Mouse (Mus musculus): ENCODE measurements at regions not wholly inside any gene's neighbourhood (a gene's known extent, or its start where the extent isn't known, plus 50 kb on each side); places are given as distances from the start of the nearest gene placed in this dataset.
A peak's percentile ranks its signal among the peaks of the same experiment; 100 is the strongest.

GRCm38 (mm10) chr11:89932231-89932865 is 70.3 kb downstream of the Pctp start:
- DNase-seq (ENCODE audit: low read depth, low spot score): no peak
- WGBS: 75% methylated on average over 8 of the region's 8 CpGs

- WGBS: 75% methylated on average over 12 of the region's 12 CpGs
- no peak for DNase-seq (ENCODE audit: low read depth, low spot score)
These were observed 73.3 kb downstream of the Pctp start for GRCm38 (mm10) chr11:89929115-89929988.

- WGBS: 61% methylated on average over 3 of the region's 3 CpGs
- DNase-seq (ENCODE audit: low read depth, low spot score): no peak
These were observed 75.1 kb downstream of the Pctp start for GRCm38 (mm10) chr11:89927483-89928156.

- DNase-seq (ENCODE audit: low read depth, low spot score): no peak
- WGBS: 58% methylated on average over 6 of the region's 6 CpGs
These were observed 80.1 kb downstream of the Pctp start for GRCm38 (mm10) chr11:89922551-89922950.

- DNase-seq (ENCODE audit: low read depth, low spot score): no peak
- 27% methylated on average over 6 of the region's 6 CpGs for WGBS
These were observed 81.5 kb downstream of the Pctp start for GRCm38 (mm10) chr11:89921146-89921545.

GRCm38 (mm10) chr11:89915795-89916194 is 86.9 kb downstream of the Pctp start:
- DNase-seq (ENCODE audit: low read depth, low spot score): no peak
- 81% methylated on average over 4 of the region's 4 CpGs for WGBS

GRCm38 (mm10) chr11:89914577-89914976 is 88.1 kb downstream of the Pctp start:
- 28% methylated on average over 2 of the region's 2 CpGs for WGBS
- peak; percentile 8 for DNase-seq (ENCODE audit: low read depth, low spot score)

GRCm38 (mm10) chr11:89901241-89901740 is 101.4 kb downstream of the Pctp start:
- WGBS: 72% methylated on average over 9 of the region's 9 CpGs
- DNase-seq (ENCODE audit: low read depth, low spot score): no peak

GRCm38 (mm10) chr11:89898516-89898915 is 104.2 kb downstream of the Pctp start:
- 73% methylated on average over 4 of the region's 4 CpGs for WGBS
- DNase-seq (ENCODE audit: low read depth, low spot score): no peak

GRCm38 (mm10) chr11:89896854-89897253 is 105.8 kb downstream of the Pctp start:
- DNase-seq (ENCODE audit: low read depth, low spot score): no peak
- WGBS: 62% methylated on average over 3 of the region's 3 CpGs

- DNase-seq (ENCODE audit: low read depth, low spot score): no peak
- WGBS: 46% methylated on average over 2 of the region's 2 CpGs
These were observed 94.1 kb upstream of the Ankfn1 start for GRCm38 (mm10) chr11:89871587-89871986.

GRCm38 (mm10) chr11:89867575-89867974 is 90.1 kb upstream of the Ankfn1 start:
- 81% methylated on average over 2 of the region's 2 CpGs for WGBS
- DNase-seq (ENCODE audit: low read depth, low spot score): no peak

- 62% methylated on average over 9 of the region's 9 CpGs for WGBS
- no peak for DNase-seq (ENCODE audit: low read depth, low spot score)
These were observed 78.8 kb upstream of the Ankfn1 start for GRCm38 (mm10) chr11:89856184-89856769.

- DNase-seq (ENCODE audit: low read depth, low spot score): no peak
These were observed 64.4 kb upstream of the Ankfn1 start for GRCm38 (mm10) chr11:89841853-89842252.

GRCm38 (mm10) chr11:89839671-89840327 is 62.3 kb upstream of the Ankfn1 start:
- 10% methylated on average over 6 of the region's 6 CpGs for WGBS
- DNase-seq (ENCODE audit: low read depth, low spot score): no peak

- DNase-seq (ENCODE audit: low read depth, low spot score): no peak
- WGBS: 100% methylated on average over 1 of the region's 1 CpGs
These were observed 60.5 kb upstream of the Ankfn1 start for GRCm38 (mm10) chr11:89837995-89838394.

GRCm38 (mm10) chr11:89836897-89837296 is 59.4 kb upstream of the Ankfn1 start:
- WGBS: 77% methylated on average over 4 of the region's 4 CpGs
- no peak for DNase-seq (ENCODE audit: low read depth, low spot score)

GRCm38 (mm10) chr11:89834068-89834467 is 56.6 kb upstream of the Ankfn1 start:
- DNase-seq (ENCODE audit: low read depth, low spot score): no peak
- WGBS: 86% methylated on average over 4 of the region's 4 CpGs

- DNase-seq (ENCODE audit: low read depth, low spot score): no peak
- whole genome bisulfite sequencing: 52% methylated on average over 8 of the region's 8 CpGs
These were observed 54.2 kb upstream of the Ankfn1 start for GRCm38 (mm10) chr11:89831577-89832110.

All from large intestine, adult 2 months (tissue).